In the genomic region with DNA sequence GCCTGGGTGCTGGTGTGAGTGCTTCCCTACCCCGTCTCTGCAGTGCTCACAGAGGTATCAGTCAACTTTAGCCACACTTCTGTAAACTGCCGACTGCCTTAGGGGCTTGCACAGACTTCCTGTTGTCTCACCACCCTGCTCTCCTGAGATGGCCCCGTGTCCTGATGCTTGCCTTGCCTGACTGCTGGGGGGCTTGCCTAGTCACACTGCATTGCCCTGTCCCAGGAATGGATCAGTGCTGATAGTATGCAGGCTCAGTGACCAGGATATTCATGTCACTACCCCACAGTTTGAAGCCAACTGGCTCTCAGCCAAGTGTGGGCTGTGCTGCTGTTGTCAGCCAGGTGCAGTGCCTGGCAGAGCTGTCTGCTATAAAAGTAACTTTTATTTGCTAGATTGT, we compare ENCODE assay signal across 9 mouse cellular contexts. TPM values are rescaled to one million over a fixed set of nuclear protein-coding genes. Genes with fewer than 3 reads are reported as not detected.
A peak's percentile ranks its signal among the peaks of the same experiment; 100 is the strongest.
DNase-seq lines count a peak whose midpoint lies in the region; ATAC-seq lines count a peak whose summit lies in the region.
"Had no signal": no experiment of that assay in that cellular context is flagged by ENCODE, and none has a peak within 500 bp of the region (broad histone marks: within the 10 kb centered on the region; RNA-seq: fewer than 3 reads in every experiment).

No protein-coding gene starts in this region.

- H3K9me3 ChIP-seq in heart, embryonic 14.5 days (ENCODE audit: control insufficient read depth, low read length): no peaks in the 10 kb centered on the region
- no peaks in the 10 kb centered on the region for H3K9me3 ChIP-seq in heart, embryonic 11.5 days (replicated peaks; ENCODE audit: control insufficient read depth, low read length)

- no peaks in the 10 kb centered on the region for H3K36me3 ChIP-seq in heart, embryonic 14.5 days (ENCODE audit: control insufficient read depth, insufficient read depth, low read length)
- no peaks in the 10 kb centered on the region for H3K36me3 ChIP-seq in heart, embryonic 11.5 days (ENCODE audit: control insufficient read depth, insufficient read depth, low read length)

- no peaks in the 10 kb centered on the region for H3K27me3 ChIP-seq in heart, embryonic 14.5 days (ENCODE audit: control insufficient read depth, insufficient read depth, low read length)
- no peaks in the 10 kb centered on the region for H3K27me3 ChIP-seq in heart, embryonic 11.5 days (ENCODE audit: control insufficient read depth, insufficient read depth, low read length)

- peak; percentile 43; the same call in 1 of the 2 replicates for ATAC-seq in heart, embryonic 14.5 days (ENCODE audit: insufficient number of reproducible peaks, insufficient read depth, low FRiP score, low read depth)
- no peak for ATAC-seq in heart, embryonic 11.5 days (replicated peaks; ENCODE audit: insufficient number of reproducible peaks, low FRiP score, low TSS enrichment)
- ATAC-seq in megakaryocyte progenitor cell, adult 5-6 weeks (replicated peaks; ENCODE audit: poor library complexity): peak; percentile 69

- H3K4me2 ChIP-seq in heart, embryonic 14.5 days (ENCODE audit: low read length): no peak overlapping the region
- H3K4me2 ChIP-seq in heart, embryonic 11.5 days: no peak overlapping the region

- peak; percentile 57 for DNase-seq in MN1 (ENCODE audit: low spot score)
- peak; percentile 66 to 75 for DNase-seq in heart, postnatal 10 days
- DNase-seq in yolk sac, embryonic 10.5 days (ENCODE audit: low spot score): no peak
- DNase-seq in urinary bladder, postnatal 4 days (ENCODE audit: low spot score in 2 of 2): no peak
- DNase-seq in frontal cortex, postnatal 36 days (ENCODE audit: low spot score in 2 of 2): no peak

- WGBS in heart, embryonic 14.5 days: 21% methylated on average over 3 of the region's 3 CpGs
- WGBS in heart, embryonic 11.5 days (ENCODE audit: insufficient replicate concordance): 26% methylated on average over 3 of the region's 3 CpGs

- no peak overlapping the region for H3K9ac ChIP-seq in heart, embryonic 14.5 days (ENCODE audit: low read length)
- no peak overlapping the region for H3K9ac ChIP-seq in heart, embryonic 11.5 days (ENCODE audit: low read depth, low read length)

- intact Hi-C loops in heart, postnatal 10 days (cut with DNase I): no loop called here

- no peak overlapping the region for H3K4me3 ChIP-seq in heart, embryonic 14.5 days (ENCODE audit: control insufficient read depth in 1 of 2, insufficient read depth in 1 of 2, low read depth in 1 of 2, low read length in 2 of 2)
- H3K4me3 ChIP-seq in heart, embryonic 11.5 days (ENCODE audit: low read depth, low read length): no peak overlapping the region

- H3K27ac ChIP-seq in heart, embryonic 14.5 days (replicated peaks in 1 of 2; ENCODE audit: control insufficient read depth in 1 of 2, insufficient read depth in 1 of 2, low read depth in 2 of 2, low read length in 2 of 2): peak overlapping the region in 1 of 2 experiments; percentile 50; a peak in 2 of 4 replicates
- H3K27ac ChIP-seq in heart, embryonic 11.5 days (ENCODE audit: low read depth, low read length): no peak overlapping the region
- H3K27ac ChIP-seq: kidney, postnatal 0 days had no signal

- H3K4me1 ChIP-seq in heart, embryonic 14.5 days (ENCODE audit: control insufficient read depth in 2 of 2, insufficient read depth in 2 of 2, low read length in 2 of 2): peaks cover 50 to 61% of the 10 kb centered on the region in 2 experiments
- H3K4me1 ChIP-seq in heart, embryonic 11.5 days (ENCODE audit: control insufficient read depth, insufficient read depth, low read length): peaks cover 48% of the 10 kb centered on the region

RNA-seq across cellular contexts. Expression of gene Ell, which starts 26.3 kb away (rescaled TPM):
- 13.0 and 13.2 TPM in 2 replicates for polyA plus RNA-seq in heart, embryonic 14.5 days (2014; fragmentation: Nextera tagmentation; extraction: Ambion mirVana)
- 14.1 and 14.7 TPM in 2 replicates for polyA plus RNA-seq in heart, embryonic 11.5 days (2014; fragmentation: Nextera tagmentation; extraction: Ambion mirVana)
- total RNA-seq in heart, postnatal 10 days (2021): 10 to 100 TPM; 15.9 to 17.9 TPM
- 8.5 and 8.7 TPM in 2 replicates for total RNA-seq in megakaryocyte progenitor cell, adult 5-6 weeks (2015)
- total RNA-seq in megakaryocyte progenitor cell, adult 5-6 weeks (2017): 9.1 and 9.5 TPM in 2 replicates

RNA-seq across cellular contexts. Expression of gene Isyna1, which starts 28.6 kb away (rescaled TPM):
- 59.5 and 69.8 TPM in 2 replicates for polyA plus RNA-seq in heart, embryonic 14.5 days (2014; fragmentation: Nextera tagmentation; extraction: Ambion mirVana)
- 86.0 and 95.3 TPM in 2 replicates for polyA plus RNA-seq in heart, embryonic 11.5 days (2014; fragmentation: Nextera tagmentation; extraction: Ambion mirVana)
- total RNA-seq in heart, postnatal 10 days (2021): 10 to 100 TPM; 25.8 to 29.6 TPM
- 26.1 and 39.0 TPM in 2 replicates for total RNA-seq in megakaryocyte progenitor cell, adult 5-6 weeks (2015)
- total RNA-seq in megakaryocyte progenitor cell, adult 5-6 weeks (2017): 42.9 and 45.4 TPM in 2 replicates

RNA-seq across cellular contexts. Expression of gene Kxd1, which starts 37.8 kb away (rescaled TPM):
- polyA plus RNA-seq in heart, embryonic 14.5 days (2014; fragmentation: Nextera tagmentation; extraction: Ambion mirVana): 79.3 and 85.7 TPM in 2 replicates
- 67.3 and 68.1 TPM in 2 replicates for polyA plus RNA-seq in heart, embryonic 11.5 days (2014; fragmentation: Nextera tagmentation; extraction: Ambion mirVana)
- 10 to 100 TPM; 79.5 to 81.3 TPM for total RNA-seq in heart, postnatal 10 days (2021)
- 88.0 and 106 TPM in 2 replicates for total RNA-seq in megakaryocyte progenitor cell, adult 5-6 weeks (2015)
- 63.1 and 84.4 TPM in 2 replicates for total RNA-seq in megakaryocyte progenitor cell, adult 5-6 weeks (2017)

RNA-seq across cellular contexts. Expression of gene Fkbp8, which starts 38.0 kb away (rescaled TPM):
- polyA plus RNA-seq in heart, embryonic 14.5 days (2014; fragmentation: Nextera tagmentation; extraction: Ambion mirVana): 189 and 209 TPM in 2 replicates
- polyA plus RNA-seq in heart, embryonic 11.5 days (2014; fragmentation: Nextera tagmentation; extraction: Ambion mirVana): 202 and 212 TPM in 2 replicates
- 100 to 1,000 TPM; 185 to 190 TPM for total RNA-seq in heart, postnatal 10 days (2021)
- 74.6 and 90.4 TPM in 2 replicates for total RNA-seq in megakaryocyte progenitor cell, adult 5-6 weeks (2015)
- total RNA-seq in megakaryocyte progenitor cell, adult 5-6 weeks (2017): 114 and 133 TPM in 2 replicates

RNA-seq across cellular contexts. Expression of gene Ssbp4, which starts 43.1 kb away (rescaled TPM):
- 83.7 and 85.8 TPM in 2 replicates for polyA plus RNA-seq in heart, embryonic 14.5 days (2014; fragmentation: Nextera tagmentation; extraction: Ambion mirVana)
- polyA plus RNA-seq in heart, embryonic 11.5 days (2014; fragmentation: Nextera tagmentation; extraction: Ambion mirVana): 72.5 and 78.9 TPM in 2 replicates
- total RNA-seq in heart, postnatal 10 days (2021): 10 to 100 TPM; 54.7 to 55.6 TPM
- 31.6 and 40.7 TPM in 2 replicates for total RNA-seq in megakaryocyte progenitor cell, adult 5-6 weeks (2015)
- total RNA-seq in megakaryocyte progenitor cell, adult 5-6 weeks (2017): 40.2 and 69.7 TPM in 2 replicates

Comparison
In these comparisons a context has a peak if more than half of its experiments do, and no peak if none do; other contexts are left out.
1. DNase-seq: peak in MN1 (single experiment) and heart, postnatal 10 days (2 of 2); none in yolk sac, embryonic 10.5 days (single experiment), urinary bladder, postnatal 4 days (0 of 2) and frontal cortex, postnatal 36 days (0 of 2).